Mouse (Mus musculus): ENCODE results near the gene Tex261.
"Not testable (repeated sequence)": the region's sequence is repeated elsewhere in the genome, so short reads cannot be mapped to it uniquely, and the experiment has no call there.

Tex261 gene

DNA sequence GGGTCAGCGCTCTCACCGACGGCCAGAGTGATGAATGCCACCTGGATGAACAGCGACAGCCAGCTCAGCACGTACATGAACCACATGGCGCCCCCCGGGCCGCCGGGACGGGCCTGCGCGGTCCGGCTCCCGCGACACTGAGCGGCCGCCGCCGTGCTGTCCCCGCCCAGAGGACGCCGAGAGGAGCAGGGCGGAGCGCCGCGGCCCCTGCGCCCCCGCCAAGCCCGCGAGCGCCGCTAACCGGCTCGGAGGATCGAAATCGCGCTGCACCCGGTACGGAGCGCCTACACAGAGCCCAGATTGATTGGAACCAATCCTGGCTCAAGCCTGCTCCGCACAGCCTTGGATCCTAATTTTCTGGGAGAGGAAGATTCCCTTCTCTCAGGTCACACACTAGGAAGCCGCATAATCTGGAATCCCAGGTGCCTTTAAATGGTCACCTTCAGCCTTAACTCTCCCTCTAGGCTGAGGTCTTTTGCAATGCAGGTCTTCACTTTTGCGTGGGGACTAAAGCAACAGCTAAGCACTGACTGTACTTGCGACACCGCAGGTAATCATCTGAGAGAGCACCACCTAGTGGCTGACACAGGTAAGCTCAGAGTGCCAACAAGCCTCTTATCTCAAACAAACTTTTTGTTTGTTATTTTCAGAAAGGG is at the start of gene Tex261:
Tex261 (minus strand) TSS at position 176 of the 656 bp plus-strand sequence.
- peak; percentile 95 for DNase-seq (ENCODE audit: low read depth, low spot score)

DNA sequence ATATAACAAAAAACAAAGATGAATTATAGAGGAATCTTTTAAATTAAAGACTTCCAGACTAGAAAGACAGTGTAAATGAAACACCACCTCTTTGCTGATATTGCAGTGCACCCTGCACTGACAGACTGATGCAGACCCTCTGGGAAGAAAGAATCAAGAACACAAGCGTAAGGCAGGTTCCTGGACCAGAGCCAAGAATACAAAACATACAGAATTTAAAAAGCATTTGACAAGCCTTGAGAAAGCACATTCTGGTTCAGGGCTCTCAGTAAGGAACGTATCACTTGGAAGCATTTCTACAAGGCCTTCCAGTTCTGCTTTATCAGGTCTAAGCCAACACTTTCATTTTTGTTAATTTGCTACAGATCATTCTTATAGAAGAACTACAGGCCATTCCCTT is 46.2 kb upstream of the Tex261 start:
- DNase-seq (ENCODE audit: low read depth, low spot score), result no peak

DNA sequence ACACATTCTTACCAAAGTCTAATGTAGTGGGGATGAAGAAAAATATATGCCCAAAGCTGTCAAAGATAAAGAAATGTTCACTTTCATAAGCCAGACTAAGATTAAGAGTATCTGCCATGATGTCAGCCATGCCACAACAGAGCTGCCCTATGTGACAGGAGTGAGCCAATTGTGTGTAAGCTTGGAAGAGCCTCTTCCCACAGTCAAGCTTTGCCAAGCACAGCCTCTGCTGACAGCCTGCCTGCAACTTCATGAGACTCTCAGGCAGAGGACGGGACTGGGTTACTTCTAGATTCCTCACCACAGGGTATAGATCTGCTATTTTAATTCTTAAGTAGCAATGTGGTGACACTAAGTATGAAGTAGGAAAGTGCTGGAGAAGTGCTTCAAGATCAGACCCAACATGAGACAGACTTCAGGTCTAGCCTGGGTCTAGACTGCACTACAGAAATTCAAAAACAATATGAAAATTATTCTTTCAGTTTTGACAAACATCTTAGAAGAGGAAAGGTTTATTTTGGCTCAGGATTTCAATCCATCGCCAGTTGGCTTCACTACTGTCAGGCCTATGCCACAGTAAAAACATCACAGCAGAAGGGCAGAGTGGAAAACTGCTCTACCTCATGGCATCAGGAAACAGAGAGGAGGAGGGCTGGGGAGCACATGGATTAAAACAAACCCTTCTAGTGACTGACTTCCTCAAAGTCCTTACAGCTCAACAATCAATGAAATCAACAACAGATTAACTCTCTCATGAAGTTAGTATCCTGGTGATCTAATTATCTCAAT is 45.3 kb upstream of the Tex261 start:
- DNase-seq (ENCODE audit: low read depth, low spot score), result no peak

DNA sequence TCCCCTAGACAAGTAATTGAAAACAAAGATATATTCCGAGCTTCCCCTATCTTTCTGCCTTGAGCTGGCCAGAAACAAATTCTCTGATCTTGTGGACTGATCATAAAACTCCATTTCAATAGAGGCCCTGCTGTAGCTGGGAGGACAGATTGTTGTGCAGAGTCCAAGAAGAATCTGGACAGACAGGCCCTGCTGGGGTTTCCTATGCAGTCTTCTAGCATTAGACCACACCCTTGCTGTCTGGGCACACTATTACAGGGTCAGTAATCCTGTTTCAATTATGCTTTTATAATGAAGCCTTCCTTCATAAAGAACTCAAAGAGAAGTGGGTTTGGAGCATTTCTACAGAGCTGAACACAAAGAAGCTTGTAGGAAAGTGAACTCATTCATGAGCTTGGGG is 43.4 kb upstream of the Tex261 start:
- DNase-seq (ENCODE audit: low read depth, low spot score), result no peak

DNA sequence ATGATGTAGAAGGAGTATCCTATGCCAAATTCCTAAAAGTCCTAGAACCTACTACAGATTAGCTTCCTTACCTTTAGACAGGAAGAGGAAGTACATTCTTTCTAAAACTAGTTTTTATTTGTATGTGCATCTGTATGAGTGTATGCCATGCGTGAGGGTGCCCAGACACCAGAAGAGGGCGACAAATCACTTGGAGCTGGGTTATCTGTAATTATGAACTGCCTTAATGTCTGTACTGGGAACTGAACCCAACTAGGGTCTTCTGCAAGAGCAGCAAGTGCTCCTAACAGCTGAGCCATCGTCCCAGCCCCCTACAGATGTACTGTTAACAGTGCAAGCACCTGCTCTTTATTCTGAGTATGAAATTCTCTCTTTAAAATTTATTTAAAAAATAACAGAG is 40.2 kb upstream of the Tex261 start:
- peak; percentile 51 for DNase-seq (ENCODE audit: low read depth, low spot score)

DNA sequence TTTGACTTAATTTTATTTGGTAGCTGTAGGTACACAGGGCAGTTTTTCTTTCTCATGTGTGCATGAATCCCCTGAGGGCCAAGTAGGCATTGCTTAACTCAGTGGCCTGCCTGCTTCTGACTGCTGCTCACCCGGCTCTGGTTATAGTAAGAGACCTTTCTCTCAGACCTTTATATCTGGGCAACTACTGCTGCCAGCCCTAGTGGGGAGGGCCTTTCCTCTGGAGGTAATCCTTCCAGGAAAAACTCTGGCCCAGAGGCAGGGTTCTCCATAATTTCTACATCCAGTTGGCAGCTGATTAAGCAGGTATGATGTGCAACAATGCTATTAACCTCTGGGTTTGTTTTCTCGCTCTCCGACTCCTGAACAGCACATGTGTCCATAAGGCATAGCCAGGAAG is 27.2 kb upstream of the Tex261 start:
- no peak for DNase-seq (ENCODE audit: low read depth, low spot score)

DNA sequence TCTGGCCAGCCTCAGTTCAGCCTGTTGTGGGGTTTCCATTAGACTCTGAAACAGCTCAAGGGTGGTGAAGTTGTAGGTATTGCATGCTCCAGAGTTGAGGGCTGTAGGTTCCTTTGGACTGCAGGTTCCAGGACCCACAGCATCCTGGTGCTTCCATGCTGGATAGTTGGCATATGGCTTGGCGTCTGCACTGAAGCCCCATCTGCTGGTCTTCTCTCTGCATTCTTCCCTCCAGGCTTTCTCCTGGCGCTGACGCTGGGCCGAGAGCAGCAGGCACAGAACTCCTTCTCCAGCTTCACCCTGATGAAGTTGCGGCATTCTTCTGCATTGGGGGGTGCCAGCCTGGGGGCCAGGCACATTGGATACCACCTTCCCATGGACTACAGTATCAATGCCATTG is 26.4 kb upstream of the Tex261 start:
- DNase-seq (ENCODE audit: low read depth, low spot score), result no peak

DNA sequence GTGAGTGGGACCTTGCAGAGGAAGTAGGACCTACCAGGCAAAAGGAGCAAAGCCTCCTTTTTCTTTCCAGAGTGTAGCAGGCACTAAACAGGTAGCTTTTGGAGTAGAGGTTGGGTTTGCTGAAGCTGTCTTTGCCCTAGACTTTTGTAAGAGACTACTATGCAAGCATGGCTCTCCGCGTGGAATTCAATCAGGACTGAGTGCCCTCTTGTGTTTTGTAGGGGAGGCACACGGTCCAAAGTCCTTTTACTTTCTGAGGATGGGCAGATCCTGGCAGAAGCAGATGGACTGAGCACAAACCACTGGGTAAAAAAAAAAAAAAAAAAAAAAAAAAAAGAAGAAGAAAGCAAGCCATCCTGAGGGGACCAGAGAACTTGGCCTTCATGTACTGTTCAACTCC is 21.1 kb upstream of the Tex261 start:
- DNase-seq (ENCODE audit: low read depth, low spot score), result no peak

DNA sequence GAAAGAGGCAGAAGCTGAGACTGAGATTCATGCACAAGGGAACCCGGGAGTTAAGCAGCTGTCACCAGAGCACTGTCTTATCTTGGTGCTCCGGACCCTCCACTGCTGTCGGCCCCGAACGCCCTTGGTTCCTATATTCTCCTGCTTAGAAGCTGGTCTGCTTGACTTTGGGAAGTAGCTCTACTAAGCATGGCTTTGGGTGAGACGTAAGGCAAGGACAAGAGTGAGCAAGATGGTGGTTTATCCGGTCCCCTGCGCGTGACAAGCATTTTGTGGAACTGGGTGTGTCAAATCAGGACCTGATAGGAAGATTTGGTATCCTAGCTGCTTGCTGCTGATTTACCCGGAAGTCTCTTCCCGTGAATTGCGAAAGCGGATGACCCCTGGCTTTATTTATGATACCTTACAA is 19.9 kb upstream of the Tex261 start:
- DNase-seq (ENCODE audit: low read depth, low spot score), result peak; percentile 48

DNA sequence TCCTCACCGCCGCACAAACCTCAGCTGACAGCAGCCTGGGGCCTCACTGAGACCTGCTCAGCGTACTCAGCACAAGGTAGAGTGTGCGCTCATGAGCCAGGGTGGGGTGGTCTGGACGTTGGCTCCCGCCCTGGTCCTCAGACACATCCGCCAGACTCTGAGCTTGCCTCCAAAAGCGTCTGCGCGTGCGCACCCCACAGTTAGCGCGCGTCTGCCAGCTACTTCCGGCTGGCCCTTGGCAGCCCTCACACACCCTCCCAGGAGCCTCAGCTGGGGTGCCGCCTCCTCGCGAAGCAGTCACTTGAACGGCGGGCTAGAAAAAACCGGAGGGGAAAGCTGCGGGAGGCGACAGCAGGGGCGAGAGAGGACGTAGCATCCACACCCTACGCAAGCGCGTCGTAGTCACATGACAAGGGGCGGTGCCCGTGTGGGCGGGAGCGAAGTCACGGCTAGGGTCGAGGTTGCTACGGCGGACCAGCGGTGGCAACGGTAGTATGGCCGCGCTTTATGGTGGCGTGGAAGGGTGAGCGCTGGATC is 19.2 kb upstream of the Tex261 start, which contains the start of gene Nagk:
Nagk (plus strand) TSS at position 223 of the 537 bp plus-strand sequence.
- peak; percentile 98 for DNase-seq (ENCODE audit: low read depth, low spot score)

DNA sequence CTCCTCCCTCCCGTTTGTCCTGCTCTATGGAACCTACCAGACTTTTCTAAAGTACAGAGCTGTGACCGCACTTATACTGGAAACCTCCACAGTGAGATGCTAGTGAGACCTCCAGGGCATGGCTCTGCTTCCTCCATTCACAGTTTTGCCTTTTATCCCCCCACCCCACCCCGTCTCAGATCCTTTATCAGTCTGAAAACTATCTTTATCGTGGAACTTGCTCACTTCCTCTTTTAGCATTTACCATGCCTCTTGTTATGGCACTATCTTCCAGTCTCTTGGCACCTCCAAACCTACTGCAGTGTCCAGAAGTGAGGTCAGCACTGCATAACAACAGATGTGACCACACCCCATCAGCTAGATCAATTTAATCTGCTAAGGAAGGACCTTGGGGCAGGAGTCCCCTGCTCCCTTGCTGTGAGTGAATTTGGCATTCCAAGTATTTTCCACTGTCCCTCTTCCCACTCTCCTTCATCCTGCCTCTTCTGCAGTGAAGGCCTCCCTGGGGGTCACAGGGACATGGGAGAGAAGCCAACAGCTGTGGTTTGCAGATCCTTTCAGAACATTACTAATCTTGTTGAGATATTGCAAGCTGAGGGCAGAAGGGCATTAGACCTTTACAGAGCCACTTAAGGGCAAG is 15.8 kb upstream of the Tex261 start:
- peak; percentile 28 for DNase-seq (ENCODE audit: low read depth, low spot score)

DNA sequence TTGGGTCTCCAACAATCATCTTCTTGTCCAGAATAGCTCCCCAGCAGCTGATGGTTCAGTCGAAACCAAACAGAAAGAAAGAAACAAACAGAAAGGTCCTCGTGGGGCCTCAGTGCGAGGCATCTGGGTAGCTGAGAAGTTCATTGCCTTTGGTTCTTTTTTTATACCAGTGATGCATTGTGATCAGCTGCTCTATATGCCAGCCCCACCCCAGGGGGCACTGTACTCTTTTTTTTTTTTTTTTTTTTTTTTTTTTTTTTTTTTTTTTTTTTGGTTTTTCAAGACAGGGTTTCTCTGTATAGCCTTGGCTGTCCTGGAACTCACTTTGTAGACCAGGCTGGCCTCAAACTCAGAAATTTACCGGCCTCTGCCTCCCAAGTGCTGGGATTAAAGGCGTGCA is 14.9 kb upstream of the Tex261 start:
- DNase-seq (ENCODE audit: low read depth, low spot score), result not testable (repeated sequence)

DNA sequence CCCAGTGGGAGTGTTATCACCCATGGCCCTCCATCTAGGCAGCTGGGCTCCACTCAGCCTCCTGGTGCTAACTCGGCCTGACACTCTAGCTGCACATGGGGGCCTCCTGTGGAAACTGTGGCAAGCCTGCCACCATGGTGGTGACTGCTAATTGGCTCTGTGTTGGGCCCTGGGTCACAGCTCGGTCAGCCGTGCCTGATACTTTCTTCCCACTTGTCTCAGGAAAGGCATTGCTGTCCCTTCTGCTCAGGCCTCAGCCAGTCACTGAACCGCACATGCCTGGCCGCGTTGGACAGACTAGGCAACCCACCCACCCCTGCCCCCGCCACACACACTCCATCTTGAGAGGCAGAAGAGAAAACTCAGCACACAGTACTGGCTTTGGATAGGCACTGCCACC is 12.9 kb upstream of the Tex261 start:
- no peak for DNase-seq (ENCODE audit: low read depth, low spot score)

DNA sequence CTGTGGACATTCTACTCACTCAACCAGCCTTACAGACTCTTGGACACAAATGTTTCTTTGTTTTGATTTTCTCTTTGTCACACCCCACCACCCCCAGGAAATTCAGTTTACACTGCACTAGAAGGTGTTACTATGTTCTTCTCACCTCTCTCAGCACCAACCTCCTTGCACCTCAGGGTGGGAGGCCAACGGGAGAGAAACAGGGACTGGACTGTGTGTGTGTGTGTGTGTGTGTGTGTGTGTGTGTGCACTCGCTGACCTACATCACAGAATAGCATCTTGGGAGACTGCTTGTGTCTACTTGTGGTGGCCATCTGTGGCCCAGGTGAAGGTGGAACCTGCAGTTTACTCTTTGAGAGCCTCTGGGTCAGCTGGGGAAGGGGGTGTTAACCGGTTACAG is 10.8 kb upstream of the Tex261 start:
- no peak for DNase-seq (ENCODE audit: low read depth, low spot score)

DNA sequence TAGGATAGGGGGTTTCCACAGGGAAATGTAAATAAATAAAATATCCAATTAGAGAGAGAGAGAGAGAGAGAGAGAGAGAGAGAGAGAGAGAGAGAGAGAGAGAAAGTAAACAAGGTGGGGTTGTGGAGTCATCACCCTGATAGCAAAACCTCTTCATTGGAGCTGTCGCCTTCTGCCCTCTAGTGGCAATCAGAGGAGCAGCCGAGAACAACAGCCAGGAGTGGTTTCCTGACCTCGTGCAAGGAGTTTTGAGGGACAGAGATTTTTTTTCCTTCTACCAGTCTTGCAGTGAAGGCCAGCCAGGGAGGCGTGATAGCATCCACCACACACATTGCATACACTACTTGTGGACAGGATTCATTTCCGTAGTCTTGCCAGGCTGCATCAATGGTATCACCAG is 3.4 kb upstream of the Tex261 start:
- DNase-seq (ENCODE audit: low read depth, low spot score), result peak; percentile 75

DNA sequence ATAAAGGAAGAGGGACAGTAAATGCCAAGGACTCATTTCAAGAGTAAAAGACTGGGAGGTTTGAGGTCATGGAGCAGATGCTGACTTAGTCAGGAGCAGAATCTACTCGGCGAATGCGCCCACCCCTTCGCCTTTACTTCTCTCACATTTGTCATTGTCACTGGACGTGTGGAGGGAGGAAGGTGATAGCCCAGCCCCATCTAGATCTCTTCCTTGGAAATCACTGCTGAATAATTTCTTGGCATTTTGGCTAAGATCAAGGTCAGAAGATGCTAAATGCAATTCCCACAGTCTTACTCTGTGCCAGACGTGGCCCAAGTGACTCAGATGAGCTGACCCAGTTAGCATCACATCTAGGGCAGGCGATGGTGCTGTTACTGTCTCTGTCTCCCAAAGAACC is 2.7 kb upstream of the Tex261 start:
- no peak for DNase-seq (ENCODE audit: low read depth, low spot score)

DNA sequence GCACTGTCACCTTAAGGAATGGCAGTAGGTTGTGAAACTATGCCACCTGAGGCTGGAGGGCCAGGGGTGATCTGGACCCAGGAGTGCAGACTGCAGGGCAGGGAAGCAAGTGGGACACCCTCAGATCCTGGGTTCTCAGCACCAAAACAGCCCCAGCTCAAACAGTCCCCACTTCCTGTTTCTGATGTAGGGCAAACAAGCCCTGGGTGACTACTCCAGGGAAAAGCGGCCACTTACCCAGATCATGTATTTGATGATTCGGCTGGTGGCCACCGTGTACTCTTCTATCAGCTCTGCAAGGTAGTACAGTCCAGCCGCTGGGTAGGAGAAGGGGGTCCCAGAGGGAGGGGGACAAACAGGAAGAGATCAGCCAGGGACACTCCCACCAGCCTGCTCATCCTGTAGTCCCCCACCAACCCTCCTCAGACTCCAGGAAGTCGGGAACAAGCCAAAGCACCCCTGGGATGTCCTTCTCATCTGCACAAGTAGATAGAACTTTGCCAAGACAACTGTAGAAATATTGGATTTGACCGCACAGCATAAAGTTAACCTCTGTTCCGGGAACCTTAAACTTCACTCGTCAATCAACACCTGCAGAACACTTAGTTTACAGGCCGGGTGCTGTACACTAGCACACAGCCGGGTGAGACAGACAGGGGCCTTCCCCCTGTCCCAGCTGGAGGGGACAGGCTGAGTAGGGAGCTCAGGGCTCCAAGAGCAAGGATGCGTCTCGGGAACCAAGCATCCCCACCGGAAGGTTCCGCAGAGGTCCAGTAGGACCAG is 641 bp downstream of the Tex261 start:
- no peak for DNase-seq (ENCODE audit: low read depth, low spot score)

DNA sequence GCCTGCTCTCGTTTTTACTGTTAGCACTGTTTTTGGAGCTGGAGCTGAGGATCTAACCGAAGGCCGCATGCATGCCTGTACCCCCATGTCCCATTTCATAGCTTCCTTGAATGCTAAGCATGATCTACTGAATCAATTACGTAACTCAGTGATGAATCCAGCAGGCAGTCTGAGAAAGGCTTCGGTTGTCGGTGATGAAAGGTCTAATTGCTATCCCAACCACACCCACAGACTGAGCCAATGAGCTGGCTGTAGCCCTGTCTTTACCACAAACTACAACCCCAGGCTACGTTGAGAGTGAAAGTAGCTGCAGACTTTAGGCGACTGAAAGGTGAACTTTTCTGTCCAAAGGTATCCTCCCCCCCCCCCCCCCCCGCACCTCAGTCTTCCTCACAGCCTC is 1.5 kb downstream of the Tex261 start:
- no peak for DNase-seq (ENCODE audit: low read depth, low spot score)

DNA sequence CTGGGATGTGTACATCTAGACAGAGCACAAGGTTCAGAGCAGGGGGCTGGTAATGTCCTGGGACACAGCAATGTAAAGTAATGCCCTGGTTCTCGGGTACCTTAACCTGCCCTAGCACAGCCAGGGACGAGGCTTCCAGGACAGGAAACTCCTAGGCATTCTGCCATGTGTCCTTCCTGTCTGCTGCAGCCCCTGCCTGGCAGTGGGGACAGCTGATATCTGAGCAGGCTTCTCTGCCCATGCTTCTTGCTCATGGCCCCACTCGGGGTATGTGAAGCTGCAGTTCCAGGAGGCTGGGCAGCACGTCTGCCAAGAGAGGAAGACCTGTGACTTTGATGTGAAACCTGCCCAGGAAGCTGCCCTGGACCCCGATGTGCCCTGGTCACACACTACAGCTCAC is 7.1 kb downstream of the Tex261 start:
- no peak for DNase-seq (ENCODE audit: low read depth, low spot score)

DNA sequence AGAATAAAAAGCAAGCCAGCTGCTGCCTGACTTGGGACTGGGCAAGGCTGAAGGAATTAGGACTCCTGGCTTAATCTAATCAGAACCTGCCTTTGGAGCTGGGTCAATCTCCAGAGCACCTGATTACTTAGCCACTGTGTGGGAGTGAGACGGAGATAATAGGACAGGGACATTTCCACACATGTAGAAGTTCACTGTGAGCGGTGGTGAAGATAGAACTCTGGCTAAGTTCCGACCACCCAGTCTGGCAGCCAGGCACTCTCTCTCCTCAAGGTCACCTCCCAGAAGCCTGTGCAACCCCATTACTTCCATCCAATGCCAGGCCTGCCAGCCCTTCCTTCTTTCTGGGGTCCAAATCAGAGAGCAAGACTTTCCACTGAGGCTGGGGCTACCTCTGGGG is 8.6 kb downstream of the Tex261 start:
- DNase-seq (ENCODE audit: low read depth, low spot score), result no peak

DNA sequence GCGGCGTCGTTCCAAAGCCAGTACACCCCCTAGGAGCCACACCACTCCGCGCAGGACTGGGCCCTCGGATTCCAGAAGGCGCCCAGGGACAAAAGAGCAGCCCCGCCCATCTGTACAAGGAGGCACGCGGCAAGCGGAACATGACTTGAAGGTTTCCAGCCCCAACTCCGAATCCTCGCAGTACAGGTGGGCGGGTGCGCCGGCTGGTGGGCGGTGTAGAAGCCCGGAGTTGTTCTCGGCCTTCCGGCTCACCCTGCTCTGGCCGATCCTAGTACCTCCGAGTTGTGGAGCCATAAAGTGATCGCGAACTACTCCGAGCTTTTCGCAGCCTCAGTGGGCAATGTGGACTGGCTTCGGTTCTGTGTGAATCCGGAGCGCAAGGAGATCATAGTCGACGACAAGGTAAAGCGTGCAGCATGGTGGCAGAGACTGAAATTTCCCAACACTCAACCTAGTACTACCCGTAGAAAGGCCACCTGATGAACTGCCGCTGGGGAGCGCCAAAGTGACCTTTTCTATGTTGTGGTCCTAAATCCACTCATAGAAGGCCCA is 12.7 kb downstream of the Tex261 start:
- peak; percentile 74 for DNase-seq (ENCODE audit: low read depth, low spot score)

All from ES-CJ7 (cell line).